Mouse (Mus musculus): ENCODE measurements around the gene Tbx6. TPM values are rescaled to one million over a fixed set of nuclear protein-coding genes. Genes with fewer than 3 reads are reported as not detected.

The Tbx6 gene
- polyA plus RNA-seq, 2 experiments = 0.41 to 2.0 TPM

DNA sequence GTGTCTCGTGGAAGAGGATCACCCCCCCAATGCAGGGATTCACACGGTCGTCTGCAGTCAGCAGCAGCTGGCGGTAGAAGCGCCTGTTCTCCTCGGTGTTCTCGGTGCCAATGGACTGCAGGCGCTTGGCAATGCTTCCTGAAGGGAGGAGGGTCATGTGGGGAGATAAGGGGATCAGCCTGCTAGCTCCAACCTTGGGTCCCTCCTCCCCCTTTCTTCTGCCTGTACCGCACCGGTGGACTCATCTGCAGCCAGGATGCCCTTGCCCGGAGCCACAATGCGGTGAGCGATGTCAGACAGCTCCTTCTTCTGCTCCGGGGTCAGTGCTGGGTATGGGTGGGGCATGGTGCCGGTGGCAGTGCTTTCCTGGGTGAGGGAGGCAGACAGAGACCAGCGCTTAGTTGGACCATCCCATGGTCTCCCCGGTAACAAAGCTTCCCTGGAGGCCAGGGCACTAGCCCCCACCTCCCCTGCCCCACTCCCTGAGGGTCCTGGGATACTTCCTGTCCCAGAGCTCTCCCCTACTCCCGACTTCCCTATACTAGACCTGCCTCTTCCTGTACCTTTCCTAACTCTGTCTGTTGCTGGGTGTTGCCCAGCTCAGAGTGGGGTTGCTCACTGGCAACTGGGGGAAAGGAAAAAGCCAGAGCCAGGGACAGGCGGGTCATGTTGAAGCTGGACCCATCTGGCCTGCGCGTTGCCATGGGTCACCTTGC lies 16.3 kb downstream of the Tbx6 start, which contains the start of gene Fam57b:
Gene Fam57b (plus strand): TSS at position 258 of the 716 bp plus-strand sequence.
- ATAC-seq (ENCODE audit: low FRiP score, low read depth) = no peak
- no peaks in the 10 kb centered on the region for H3K9me3 ChIP-seq (ENCODE audit: control insufficient read depth, low read length)
- peaks cover 29% of the 10 kb centered on the region for H3K4me1 ChIP-seq (ENCODE audit: control insufficient read depth, insufficient read depth, low read length)
- no peaks in the 10 kb centered on the region for H3K27me3 ChIP-seq (ENCODE audit: control insufficient read depth, insufficient read depth, low read length)
- 34% methylated on average over 21 of the region's 21 CpGs for WGBS
- TF ChIP-seq POLR2A (IDR thresholded peaks at IDR 0.05; ENCODE audit: borderline replicate concordance, extremely low read depth, insufficient read depth, insufficient read length) = no peak
- DNase-seq (ENCODE audit: low spot score) = no peak
- peak within 1 kb of the TSS; percentile 90 for H3K4me3 ChIP-seq (replicated peaks; ENCODE audit: low read length)
- peak within 1 kb of the TSS; percentile 85 for H3K4me2 ChIP-seq (replicated peaks; ENCODE audit: low read depth, low read length, severe bottlenecking)
- peaks cover 46% of the 10 kb centered on the region for H3K36me3 ChIP-seq (ENCODE audit: control insufficient read depth, insufficient read depth, low read length)
- H3K27ac ChIP-seq (replicated peaks; ENCODE audit: low read depth, low read length) = peak within 1 kb of the TSS; percentile 87
- H3K9ac ChIP-seq (ENCODE audit: low read depth, low read length, severe bottlenecking) = peak within 1 kb of the TSS; percentile 74

DNA sequence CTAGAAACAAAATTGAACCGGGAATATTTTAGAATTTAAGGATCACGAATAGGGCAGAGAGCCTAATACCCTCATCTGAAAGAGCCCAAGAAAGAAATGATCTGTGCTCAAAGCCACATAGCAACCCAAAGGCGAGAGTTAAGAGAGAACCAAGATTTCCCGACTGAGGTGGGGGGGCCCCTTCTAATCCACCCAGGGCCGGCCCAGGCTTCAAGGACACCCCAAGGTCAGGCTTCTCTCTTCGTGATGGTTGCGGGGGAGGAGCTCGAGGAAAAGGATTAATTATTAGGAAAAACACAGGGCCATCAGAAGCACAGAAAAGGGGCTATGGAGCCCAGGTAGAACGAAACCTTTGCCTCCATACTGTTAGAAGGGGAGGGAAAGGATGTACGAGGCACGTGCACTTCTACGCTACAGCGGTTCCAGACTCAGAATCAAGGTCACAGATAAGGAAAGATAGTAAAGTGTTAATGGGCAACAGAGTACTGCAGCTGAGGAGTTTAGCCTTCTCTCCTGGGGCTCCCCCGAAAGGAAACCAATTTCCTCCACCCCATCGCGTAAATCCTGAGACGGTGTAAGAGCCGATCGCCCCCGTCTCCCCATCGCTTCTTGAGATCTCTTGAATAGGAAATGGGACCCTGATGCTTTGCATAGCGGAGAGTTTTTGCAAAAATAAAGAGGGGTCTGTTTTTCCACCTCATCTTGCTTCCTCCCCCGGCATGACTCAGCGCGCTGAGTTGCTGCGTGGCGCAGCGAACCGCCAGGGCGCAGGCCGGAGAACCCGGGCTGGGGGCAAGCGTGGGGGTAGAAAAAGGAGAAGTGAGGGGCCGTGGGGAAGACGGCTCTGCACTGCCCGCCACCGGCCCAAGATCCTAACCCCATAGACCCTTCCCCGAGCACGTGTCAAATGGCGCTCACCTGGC lies 17.1 kb downstream of the Tbx6 start:
- no peak; the same call in 1 of the 2 replicates for ATAC-seq (ENCODE audit: low FRiP score, low read depth)
- peak overlapping the region; percentile 87 for H3K27ac ChIP-seq (replicated peaks; ENCODE audit: low read depth, low read length)
- peaks cover 50% of the 10 kb centered on the region for H3K36me3 ChIP-seq (ENCODE audit: control insufficient read depth, insufficient read depth, low read length)
- H3K9ac ChIP-seq (ENCODE audit: low read depth, low read length, severe bottlenecking) = peak overlapping the region; percentile 74
- peak overlapping the region; percentile 90 for H3K4me3 ChIP-seq (replicated peaks; ENCODE audit: low read length)
- no peak for DNase-seq (ENCODE audit: low spot score)
- H3K4me1 ChIP-seq (ENCODE audit: control insufficient read depth, insufficient read depth, low read length) = peaks cover 23% of the 10 kb centered on the region
- under 1% methylated on average over 40 of the region's 40 CpGs for WGBS
- no peaks in the 10 kb centered on the region for H3K9me3 ChIP-seq (ENCODE audit: control insufficient read depth, low read length)
- H3K4me2 ChIP-seq (replicated peaks; ENCODE audit: low read depth, low read length, severe bottlenecking) = peak overlapping the region; percentile 85
- no peak for TF ChIP-seq POLR2A (IDR thresholded peaks at IDR 0.05; ENCODE audit: borderline replicate concordance, extremely low read depth, insufficient read depth, insufficient read length)
- no peaks in the 10 kb centered on the region for H3K27me3 ChIP-seq (ENCODE audit: control insufficient read depth, insufficient read depth, low read length)

DNA sequence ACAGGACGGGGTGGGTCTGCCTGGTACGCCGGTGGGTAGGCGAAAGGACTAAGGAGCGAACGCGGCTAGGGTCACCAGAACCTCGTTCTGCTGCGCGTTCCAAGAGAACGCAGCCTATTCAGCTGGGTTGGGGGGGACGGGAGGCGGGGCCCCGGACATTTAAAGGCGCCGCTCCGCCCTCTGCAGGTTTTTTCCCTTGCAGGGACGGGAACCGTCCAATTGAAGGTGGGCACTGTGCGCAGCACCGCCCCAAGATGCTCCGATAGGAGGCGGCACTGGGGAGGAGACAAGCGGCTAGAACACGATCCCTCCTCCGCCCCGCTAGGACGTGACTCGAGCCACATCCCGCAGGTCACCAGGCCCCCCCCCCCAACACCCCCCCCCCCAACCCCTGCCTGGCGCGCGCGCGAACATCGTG lies 17.8 kb downstream of the Tbx6 start:
- WGBS = under 1% methylated on average over 26 of the region's 36 CpGs
- Histone ChIP-seq H3K36me3 (ENCODE audit: control insufficient read depth, insufficient read depth, low read length) (peaks cover 55% of the 10 kb centered on the region), H3K4me2 (replicated peaks; ENCODE audit: low read depth, low read length, severe bottlenecking) (peak overlapping the region; percentile 91), H3K9ac (ENCODE audit: low read depth, low read length, severe bottlenecking) (peak overlapping the region; percentile 74), H3K27me3 (ENCODE audit: control insufficient read depth, insufficient read depth, low read length) (no peaks in the 10 kb centered on the region), H3K9me3 (ENCODE audit: control insufficient read depth, low read length) (no peaks in the 10 kb centered on the region), H3K4me1 (ENCODE audit: control insufficient read depth, insufficient read depth, low read length) (peaks cover 23% of the 10 kb centered on the region), H3K27ac (replicated peaks; ENCODE audit: low read depth, low read length) (peak overlapping the region; percentile 97), H3K4me3 (replicated peaks; ENCODE audit: low read length) (peak overlapping the region; percentile 90)
- TF ChIP-seq POLR2A (IDR thresholded peaks at IDR 0.05; ENCODE audit: borderline replicate concordance, extremely low read depth, insufficient read depth, insufficient read length) = peak; percentile 95; the same call in 1 of the 2 replicates
- ATAC-seq (ENCODE audit: low FRiP score, low read depth) (peak; percentile 95), DNase-seq (ENCODE audit: low spot score) (peak; percentile 98)

DNA sequence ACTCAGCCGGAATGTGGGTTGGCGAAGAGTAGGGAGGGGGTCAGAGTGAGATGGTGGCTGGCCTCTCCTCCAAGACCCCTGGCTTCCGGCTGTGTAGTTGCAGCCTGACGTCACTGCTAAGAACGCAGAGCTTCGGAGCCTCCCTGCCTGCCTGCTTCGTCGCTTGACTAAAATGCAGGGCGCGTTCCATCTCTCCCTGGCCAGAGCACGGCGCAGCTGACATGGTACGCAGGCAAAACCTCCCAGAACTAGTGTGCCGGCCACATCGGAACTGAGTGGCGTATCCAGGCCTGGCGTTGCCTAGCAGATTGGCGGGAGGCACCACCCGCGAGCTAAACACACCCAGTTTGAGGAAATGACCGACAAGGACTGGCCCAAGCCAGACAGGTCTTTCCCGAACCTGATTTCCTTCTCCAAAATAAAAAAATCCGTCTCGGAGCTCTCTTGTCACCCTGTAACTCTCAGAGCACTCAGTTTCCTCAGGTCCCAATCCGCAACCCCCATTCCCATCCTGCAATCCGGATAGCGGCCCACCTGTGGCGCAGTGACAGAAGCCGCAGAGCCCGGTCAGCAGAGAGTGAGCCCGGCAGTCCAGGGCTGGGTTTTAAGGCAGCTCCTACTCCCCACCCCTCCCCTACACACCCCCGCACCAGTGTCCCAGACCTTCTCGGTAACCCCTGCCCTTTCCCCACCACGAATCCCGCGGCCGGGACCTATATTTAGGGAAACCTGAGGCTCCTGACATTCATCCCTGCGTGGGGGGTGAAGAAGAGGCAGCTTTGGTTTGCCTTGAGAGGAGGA lies 18.4 kb downstream of the Tbx6 start:
- Histone ChIP-seq H3K9ac (ENCODE audit: low read depth, low read length, severe bottlenecking) (peak overlapping the region; percentile 67), H3K4me1 (ENCODE audit: control insufficient read depth, insufficient read depth, low read length) (peaks cover 23% of the 10 kb centered on the region), H3K36me3 (ENCODE audit: control insufficient read depth, insufficient read depth, low read length) (peaks cover 52% of the 10 kb centered on the region), H3K27me3 (ENCODE audit: control insufficient read depth, insufficient read depth, low read length) (no peaks in the 10 kb centered on the region), H3K4me2 (replicated peaks; ENCODE audit: low read depth, low read length, severe bottlenecking) (peak overlapping the region; percentile 91), H3K27ac (replicated peaks; ENCODE audit: low read depth, low read length) (peak overlapping the region; percentile 97), H3K4me3 (replicated peaks; ENCODE audit: low read length) (peak overlapping the region; percentile 90), H3K9me3 (ENCODE audit: control insufficient read depth, low read length) (no peaks in the 10 kb centered on the region)
- WGBS = under 1% methylated on average over 34 of the region's 38 CpGs
- ATAC-seq (ENCODE audit: low FRiP score, low read depth) = peak; percentile 90
- no peak for DNase-seq (ENCODE audit: low spot score)
- TF ChIP-seq POLR2A (IDR thresholded peaks at IDR 0.05; ENCODE audit: borderline replicate concordance, extremely low read depth, insufficient read depth, insufficient read length) = 0 out of 2 replicates have a peak, but pooled peaks have one; percentile 74
